Mouse (Mus musculus) left cerebral cortex, postnatal 10 days (tissue): Measurements from ENCODE around the gene Cnih3. TPM values are rescaled to one million over a fixed set of nuclear protein-coding genes. Genes with fewer than 3 reads are reported as not detected.

Source experiments
- DNase-seq, 2 experiments: peaks; one replicate each; pipeline ENCODE4 v3.0.0; 2021 to 2022; ENCODE audit warnings: low spot score in 2 of 2, mixed read lengths in 1 of 2; ENCODE audit errors: extremely low spot score in 1 of 2
- intact Hi-C: fragments of 180-260 bp; cut with DNase I; formaldehyde crosslinking; loops from one replicate; pipeline ENCODE4 v1.15.1; 2025
- total RNA-seq, 2 experiments: library from RNA; stranded (reverse); gene quantifications; 2 replicates each; pipeline ENCODE4 v1.2.3; 2021

The Cnih3 gene
- total RNA-seq: 10 to 100 TPM; 72.2 to 79.3 TPM

DNA sequence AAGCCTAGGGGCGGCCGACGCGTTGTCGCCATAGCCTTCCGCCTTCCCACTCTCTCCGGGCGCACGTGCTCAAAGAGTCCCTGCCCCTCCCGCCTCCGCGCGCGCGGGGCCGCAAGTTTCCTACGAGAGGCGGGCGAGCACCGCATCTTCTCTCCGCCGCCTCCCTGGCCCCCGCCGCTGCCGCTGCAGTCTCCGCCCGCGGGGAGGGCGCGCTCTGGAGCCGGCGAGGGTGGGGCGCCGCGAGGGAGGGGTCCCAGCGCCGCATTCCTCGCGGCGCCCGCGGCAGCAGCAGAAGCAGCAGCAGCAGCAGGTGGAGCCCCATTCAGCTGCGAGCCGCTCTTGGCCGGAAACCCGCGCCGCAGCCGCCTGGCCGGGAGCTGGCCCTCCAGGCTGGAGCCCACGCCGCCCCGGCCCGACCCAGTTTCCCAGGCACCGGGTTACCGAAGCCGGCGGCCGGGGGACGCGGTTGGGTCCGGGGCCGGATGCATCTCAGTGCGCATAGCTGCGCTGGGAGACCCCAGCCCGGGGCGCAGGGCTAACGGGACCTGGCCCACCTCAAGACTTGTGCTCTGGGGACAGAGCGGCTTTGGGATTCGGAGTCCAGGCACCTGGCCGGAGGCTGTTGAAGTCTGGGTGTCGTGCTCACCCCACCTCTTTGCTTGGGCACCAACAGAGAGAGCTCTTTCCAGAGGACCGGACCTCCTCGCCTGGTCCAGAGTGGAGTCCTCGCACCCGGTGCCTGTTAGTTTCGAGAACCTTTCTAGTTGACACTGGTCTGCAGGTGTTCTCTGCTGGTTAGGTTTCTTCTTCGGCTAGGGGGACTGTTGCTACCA lies at the start of gene Cnih3:
Cnih3 (plus strand) TSS at position 262 of the 833 bp plus-strand sequence.
- DNase-seq: peak in 1 of 2 experiments; percentile 80
- intact Hi-C loops: no loop called here

DNA sequence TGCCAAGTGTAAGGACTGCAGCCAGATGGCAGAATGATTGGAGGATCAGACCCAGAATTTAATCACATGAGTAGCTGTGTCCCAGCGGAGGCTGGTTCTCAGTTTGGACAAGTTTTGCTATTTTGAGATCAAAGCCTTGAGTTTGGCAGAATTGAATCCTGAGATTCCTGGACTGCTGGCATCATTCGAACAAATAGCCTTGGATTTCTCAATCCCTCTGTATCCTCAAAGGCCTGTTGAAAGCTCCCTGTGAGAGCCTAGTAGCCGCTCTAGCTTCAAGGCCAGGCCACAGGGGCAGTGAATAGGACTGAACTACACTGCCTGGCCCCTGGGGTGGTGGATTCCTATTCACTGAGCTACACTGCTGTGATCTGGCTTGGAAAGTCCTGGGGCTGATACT lies 44.4 kb upstream of the Cnih3 start:
- peak in 1 of 2 experiments; percentile 31 for DNase-seq
- intact Hi-C loops: no loop called here

DNA sequence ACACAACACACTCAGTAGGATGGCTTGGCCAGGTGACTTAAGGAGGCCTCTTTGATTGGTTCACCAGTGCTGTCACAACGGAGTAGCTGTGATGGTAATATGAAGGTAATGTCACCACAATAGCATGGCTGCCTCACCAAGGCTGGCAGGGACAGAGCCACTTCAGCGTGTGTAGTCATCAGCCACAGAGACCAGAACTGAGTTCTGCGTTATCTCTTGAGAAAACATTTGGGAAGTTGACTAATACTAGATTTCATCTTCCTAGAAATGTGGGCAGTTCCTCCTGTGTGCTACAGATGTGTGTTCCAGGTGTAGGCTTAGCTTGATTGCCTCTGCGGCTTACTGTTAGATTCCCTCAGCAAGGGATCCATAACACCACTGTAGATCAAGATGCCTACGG lies 41.7 kb upstream of the Cnih3 start:
- DNase-seq: no peak
- intact Hi-C loops: no loop called here

DNA sequence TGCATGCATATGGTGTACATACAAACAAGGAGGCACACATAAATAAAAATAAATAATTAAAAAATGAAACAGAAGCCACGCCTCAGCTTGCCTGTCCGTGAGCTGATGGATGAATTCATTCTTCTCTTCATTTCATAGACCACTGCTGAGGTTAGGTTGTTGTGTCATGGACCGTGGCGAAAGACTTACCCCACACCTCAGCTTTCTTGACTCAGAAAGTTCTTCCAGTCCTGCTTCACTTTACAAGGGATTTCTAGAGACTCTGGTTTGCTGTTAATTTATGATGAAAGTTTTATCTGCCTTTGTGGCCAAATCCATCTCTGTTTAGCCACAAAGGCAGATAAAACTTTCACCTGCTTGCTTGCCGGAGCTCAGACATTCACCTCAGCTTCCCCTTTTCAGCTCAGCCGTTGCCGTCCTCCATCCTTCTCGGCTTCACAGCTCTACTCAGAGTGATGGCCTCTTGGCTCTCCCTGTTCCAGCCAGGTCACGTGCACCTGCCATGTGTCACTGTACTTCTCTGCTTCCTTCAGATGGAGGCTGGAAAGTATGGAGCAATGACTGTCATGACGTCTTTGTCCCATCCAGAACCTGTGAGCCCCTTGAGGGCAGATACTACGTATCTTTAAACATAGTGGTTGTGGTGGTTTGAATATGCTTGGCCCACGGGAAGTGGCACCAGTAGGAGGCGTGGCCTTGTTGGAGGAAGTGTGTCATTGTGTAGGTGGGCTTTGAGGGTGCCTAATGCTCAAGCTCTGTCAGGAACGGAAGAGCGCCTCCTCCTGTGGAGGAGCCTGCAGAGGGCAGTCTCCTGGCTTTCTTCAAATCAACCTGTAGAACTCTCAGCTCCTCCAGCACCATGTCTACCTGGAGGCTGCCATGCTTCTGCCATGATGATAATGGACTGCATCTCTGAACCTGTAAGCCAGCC lies 40.0 kb upstream of the Cnih3 start:
- intact Hi-C loops: no loop called here

DNA sequence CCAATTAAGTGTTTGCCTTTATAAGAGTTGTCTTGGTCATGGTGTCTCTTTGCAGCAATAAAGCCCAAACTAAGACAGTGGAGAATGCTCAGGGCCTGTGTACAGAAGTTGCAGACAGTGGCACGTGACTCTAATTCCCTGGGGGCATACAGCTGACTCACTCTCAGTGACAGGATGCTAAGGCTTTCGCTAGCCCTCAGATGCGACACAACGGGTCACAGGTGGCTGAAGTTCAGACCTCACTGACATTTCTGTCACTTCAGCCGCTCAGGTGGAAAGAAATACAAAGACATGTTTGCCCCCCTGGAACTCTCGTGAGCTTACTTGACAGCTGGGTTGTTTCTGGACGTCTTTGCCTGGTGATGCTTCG lies 39.4 kb upstream of the Cnih3 start:
- intact Hi-C loops: no loop called here
- DNase-seq: no peak

More for the DNA sequence above, 40.0 kb upstream of the Cnih3 start:
- no peak for DNase-seq

DNA sequence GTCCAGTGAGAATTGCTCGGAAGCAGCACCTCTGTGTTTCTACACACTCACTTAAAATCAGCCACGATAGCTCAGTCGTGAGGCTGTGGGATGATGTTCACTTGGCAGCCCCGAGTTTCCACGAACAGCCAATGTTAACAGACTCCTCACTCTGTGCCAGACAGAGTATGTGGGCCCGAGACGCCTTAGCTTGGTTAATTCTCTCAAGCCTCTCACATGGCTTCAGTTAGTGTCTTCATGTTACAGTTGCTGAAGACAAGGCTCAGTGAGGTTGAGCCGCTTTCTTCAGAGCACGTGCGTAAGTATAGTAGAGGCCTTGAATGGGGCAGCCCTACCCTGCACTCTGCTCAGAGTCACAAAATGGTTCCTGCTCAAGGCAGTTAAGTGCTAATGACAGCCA lies 38.1 kb upstream of the Cnih3 start:
- no peak for DNase-seq
- intact Hi-C loops: no loop called here

DNA sequence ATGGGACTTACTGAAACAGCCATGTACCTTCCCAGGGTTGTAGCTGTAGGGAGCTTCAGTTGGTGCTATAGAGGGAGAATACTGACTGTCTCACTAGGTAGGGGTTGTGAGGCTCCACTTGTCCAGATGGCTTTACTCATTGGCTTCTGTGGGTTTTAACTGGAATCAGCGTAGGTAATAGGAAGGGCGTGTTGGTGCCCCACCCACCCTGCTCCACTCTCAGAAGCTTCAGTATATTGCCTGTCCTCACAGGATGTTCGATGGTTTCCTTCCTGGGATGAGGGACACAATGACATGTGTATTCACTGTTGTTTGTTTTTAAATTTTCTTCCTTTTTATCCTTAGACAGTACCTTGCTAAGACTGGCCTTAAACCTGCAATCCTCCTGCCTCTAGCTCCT lies 37.1 kb upstream of the Cnih3 start:
- DNase-seq: no peak
- intact Hi-C loops: no loop called here

DNA sequence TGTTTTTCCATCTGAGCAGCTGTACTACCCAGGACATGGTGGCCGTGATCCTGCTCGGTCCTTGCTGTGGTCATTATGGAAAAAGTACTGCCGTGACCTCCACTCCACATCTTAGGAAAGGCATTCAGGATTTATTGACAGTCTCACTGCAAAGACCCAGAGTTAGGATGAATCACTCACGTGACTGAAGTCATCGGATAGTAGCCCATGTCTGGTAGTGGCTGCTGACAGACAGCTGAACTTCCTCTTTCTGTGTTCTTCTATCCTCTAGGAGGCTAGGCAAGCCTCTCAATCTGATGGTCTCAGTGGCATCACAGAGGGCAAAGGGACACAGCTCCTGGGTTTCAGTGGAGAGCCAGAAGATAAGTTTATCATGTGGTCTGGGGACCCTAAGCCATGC lies 35.9 kb upstream of the Cnih3 start:
- intact Hi-C loops: no loop called here
- DNase-seq: no peak

DNA sequence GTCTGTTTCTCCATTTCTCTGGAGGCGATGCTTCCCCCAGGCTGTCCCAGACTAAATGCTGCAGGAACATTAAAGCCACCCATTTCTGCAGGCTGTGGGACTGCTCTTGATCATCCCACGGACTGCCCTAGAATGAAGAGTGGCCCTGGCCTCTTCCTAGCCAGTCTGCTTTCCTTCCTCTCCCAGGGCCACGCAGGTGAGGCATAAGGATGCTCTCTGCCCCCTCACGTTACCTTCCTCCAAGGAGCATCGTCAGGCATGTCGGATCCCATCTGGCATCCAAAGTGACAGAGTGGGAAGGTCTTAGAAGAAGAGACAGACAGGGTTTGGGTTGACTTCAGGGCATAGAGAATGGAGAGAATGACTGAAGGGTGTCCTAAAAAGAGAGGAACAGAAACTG lies 33.0 kb upstream of the Cnih3 start:
- no peak for DNase-seq
- intact Hi-C loops: no loop called here

DNA sequence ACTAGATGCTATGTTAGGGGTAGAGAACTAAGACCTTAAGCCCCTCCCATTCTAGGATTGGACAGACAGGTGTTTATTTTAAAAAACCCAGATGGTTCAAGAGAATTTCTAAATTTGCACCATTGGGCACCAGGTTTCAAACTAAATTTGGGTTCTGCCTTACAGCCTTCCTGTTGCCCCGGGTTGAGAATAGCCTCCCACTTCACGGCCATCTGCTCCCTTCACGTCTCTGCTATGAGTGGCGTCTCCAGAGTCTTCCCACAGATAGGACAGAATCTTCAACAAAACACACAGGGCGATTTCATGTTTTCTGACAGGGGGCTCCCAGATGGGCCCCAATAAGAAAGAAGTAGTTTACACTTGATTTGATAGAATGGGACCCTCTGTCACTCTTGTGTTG lies 31.3 kb upstream of the Cnih3 start:
- DNase-seq: peak in 1 of 2 experiments; percentile 17
- intact Hi-C loops: no loop called here

DNA sequence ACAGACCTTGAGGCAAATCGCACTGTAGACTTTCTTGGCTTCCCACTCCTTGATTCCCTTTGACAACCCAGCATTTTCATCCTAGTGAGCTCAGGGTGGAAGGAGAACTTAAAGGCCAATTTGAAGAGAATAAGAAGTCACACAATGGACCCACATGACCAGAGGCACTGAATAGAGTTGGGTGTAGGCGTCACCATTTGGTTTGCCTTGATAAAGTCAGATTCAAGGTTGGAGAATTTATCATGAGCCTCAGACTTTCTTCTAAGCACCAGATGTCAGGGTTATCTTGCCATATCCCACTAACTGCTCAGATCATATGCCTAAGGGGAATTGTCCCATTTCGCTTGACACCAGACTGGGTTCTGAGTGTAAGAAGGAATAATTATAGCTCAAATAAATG lies 29.3 kb upstream of the Cnih3 start:
- DNase-seq: peak in 1 of 2 experiments; percentile 0
- intact Hi-C loops: no loop called here

DNA sequence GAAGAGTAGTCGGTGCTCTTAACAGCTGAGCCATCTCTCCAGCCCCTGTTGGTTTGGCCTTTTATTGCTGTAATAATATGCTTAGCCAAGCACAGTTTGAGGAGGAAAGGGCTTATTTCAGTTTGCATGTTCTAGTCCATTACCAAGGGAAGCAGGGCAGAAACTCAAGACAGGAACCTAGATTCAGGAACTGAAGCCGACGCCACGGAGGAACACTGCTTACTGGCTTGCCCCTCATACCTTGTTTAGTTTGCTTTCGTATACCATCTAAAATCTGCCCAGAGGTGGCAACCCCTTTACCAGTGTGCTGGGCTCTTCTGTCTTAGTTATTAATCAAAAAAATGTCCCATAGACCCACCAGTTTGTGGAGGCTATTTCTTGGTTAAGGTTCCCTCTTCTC lies 25.3 kb upstream of the Cnih3 start:
- no peak for DNase-seq
- intact Hi-C loops: no loop called here

DNA sequence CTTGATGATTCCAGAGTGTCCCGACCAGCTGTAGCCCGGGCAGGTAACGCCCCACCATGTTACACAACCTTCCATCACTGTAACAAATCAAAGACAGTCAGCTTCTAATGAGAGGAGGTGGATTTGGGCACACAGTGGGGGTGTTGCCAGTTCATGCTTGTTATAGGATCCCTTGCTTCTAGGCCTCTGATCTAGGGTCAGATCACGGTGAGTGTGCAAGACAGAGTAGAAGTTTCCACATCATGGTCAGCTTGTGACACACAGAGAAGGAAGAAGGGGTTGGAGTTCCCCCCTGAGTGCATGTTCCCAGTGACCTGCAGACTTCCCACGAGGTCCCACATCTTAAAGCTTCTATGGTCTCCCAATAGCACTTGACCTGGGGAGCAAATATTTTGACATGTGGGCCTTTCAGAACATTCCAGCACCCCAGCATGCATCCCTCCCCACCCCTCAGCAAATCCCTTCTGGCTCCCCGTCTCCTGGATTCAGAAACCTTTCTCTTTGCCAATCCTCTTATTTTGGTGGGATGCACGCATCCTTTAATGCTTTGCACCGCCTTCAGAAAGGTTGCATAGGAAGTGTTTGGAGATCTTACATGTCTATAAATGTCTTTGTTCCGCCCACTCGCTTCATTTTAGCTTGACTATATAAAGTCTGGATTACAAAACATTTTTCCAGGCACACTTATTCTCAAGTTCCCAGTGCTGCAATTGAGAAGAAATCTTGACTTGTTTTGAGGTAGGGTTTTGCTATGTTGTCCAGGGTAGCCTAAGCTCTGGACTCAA lies 24.6 kb upstream of the Cnih3 start:
- peak in 1 of 2 experiments; percentile 46 for DNase-seq
- intact Hi-C loops: no loop called here

DNA sequence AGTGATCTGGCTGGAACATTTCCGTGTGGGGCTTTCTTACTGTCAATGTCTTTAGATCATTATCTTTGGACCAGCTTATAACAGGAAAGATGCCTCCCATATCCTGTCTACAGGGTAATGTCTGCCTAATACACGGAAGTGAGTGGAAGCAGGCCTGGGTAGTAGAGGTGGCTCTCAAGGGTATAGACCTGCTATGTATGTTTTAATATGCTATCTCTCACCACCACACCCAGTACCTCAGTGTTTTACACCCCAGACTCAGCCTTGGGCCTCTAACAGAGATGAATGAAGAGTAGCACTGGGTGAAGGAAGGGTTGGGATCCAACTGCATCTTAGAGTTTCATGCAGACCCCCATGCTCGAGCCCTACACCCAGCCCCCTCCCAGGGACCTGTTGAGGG lies 23.3 kb upstream of the Cnih3 start:
- DNase-seq: no peak
- intact Hi-C loops: no loop called here

DNA sequence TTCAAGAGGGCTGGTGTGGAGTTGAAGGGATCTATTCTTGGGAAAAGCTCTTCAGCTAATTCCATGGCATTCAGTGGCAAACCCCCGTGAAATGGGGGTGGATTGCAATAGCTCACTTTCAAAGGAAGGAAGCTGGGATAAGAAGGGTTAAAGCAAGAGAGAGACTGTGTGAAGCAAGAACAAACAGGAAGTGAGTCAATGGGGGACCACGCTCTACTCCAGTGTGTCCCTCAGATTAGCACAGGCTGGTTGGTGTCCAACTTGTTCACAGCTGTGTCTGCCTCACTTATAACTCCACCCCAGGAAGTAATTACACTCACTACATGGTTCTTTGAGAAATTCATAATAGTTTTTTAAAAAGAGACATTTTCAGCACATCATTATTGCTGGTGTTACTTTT lies 19.8 kb upstream of the Cnih3 start:
- intact Hi-C loops: no loop called here
- DNase-seq: no peak

DNA sequence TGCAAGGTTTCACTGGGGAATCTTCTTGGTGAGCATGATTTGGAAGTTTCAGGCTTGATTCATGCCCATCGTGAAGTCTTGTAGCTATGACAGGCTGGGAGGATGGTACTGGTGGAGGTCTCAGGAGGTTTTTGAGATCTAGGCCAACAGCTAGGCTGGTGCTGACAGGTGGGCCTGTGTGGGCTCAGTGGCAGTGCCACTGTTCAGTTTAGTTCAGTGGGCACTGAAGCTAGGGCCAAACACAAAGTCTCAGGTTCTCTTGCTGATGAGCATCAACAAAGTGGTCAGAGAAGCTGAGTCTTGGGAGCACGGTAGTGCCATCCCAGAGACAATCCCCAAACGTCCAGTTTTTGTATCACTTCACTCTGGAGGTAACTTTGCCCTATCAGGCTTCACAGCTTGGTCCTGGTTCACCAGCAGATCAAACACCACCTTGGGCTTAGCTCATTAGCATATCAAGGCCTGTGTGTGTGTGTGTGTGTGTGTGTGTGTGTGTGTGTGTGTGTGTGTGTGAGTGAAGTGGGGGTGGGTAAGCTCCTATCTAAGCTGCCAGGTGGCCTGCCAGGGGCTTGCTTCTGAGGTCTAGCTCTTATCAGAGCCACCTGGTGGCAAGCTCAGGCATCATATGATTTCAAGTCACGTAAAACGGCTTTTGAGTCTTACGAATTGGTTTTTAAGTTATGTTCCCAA lies 18.0 kb upstream of the Cnih3 start:
- no peak for DNase-seq
- intact Hi-C loops: no loop called here

DNA sequence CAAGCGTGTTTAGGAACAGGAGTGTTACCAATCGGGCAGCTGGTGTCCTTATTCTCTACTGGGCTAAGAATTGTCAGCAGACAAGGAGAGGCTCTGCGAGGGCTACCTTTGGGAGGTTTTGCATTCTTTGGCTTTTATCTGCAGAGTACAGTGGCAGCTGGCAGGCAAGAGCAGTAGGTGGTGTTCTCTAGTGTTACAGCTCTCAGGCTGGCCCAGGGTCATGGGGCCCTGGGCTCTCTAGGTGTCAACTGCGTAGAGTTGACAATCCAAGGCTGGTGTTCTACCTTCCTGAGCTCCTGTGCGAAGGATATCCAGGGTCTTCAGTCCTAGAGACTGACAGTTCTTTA lies 17.4 kb upstream of the Cnih3 start:
- intact Hi-C loops: no loop called here
- no peak for DNase-seq

DNA sequence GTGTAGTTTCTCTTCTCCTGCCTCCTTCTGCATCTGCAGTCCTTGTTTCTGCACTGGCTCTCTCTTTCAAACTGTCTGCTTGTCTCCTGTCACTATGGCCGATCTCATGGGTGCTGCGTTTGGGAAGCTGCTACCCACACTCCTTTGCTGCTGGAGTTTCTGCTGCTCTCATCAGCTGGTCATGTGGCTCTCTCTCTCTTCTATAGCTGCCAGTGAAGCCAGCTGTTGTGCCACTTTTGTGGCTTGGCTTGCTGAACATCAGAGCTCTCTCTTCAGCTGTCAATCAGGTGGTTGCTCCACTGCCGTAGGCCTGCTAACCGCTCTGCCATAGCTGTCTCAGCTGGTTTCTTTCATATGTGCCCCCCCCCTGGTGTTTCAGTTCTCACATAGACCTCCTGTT lies 17.0 kb upstream of the Cnih3 start:
- intact Hi-C loops: no loop called here
- no peak for DNase-seq

DNA sequence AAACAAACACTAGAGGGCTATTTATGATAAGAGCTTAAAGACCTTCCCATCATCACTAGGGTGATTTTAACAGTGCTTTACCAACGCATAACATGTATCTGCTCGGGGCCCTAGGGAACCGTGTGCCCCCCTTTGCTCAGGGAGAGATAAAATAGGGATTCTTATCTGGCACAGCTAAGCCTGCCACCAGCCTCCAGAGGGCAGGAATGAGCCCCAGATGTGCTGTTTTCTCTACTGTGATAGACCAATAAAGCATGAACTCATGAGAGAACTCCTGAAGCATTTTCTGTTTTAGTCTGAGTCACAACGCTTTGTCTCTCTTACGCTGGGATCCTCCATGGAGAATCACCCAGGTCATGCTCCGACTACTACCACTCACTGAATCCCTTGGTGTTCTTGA lies 15.6 kb upstream of the Cnih3 start:
- intact Hi-C loops: no loop called here
- DNase-seq: no peak
